ENCODE assay signal across 8 mouse cellular contexts in genomic region chrX:20704295-20705082, GRCm38 (mm10). TPM values are rescaled to one million over a fixed set of nuclear protein-coding genes. Genes with fewer than 3 reads are reported as not detected.
DNase-seq lines count a peak whose midpoint lies in the region; ATAC-seq and TF ChIP-seq lines count a peak whose summit lies in the region.

No protein-coding gene starts in this region.

- H3K4me1 ChIP-seq in ES-Bruce4 (ENCODE audit: control insufficient read depth, insufficient read depth, low read length): no peaks in the 10 kb centered on the region
- no peaks in the 10 kb centered on the region for H3K4me1 ChIP-seq in forebrain, embryonic 11.5 days (replicated peaks; ENCODE audit: control insufficient read depth, insufficient read depth, low read length)
- H3K4me1 ChIP-seq in heart, embryonic 15.5 days (replicated peaks): no peaks in the 10 kb centered on the region
- peaks cover 0 to 5% of the 10 kb centered on the region in 2 experiments; a peak in 1 of 4 replicates for H3K4me1 ChIP-seq in liver, embryonic 14.5 days (replicated peaks; ENCODE audit: control insufficient read depth in 2 of 2, insufficient read depth in 2 of 2, low read length in 1 of 2)

- peak; percentile 46 for DNase-seq in c-Kit-positive CD71-positive TER-119-negative erythroid progenitor cells, embryonic 14.5 days (ENCODE audit: low read depth)
- peak; percentile 86 for DNase-seq in forebrain, embryonic 11.5 days (ENCODE audit: low spot score)
- DNase-seq in kidney, postnatal 25 days: peak; percentile 79 to 89
- peak; percentile 56 to 63 (median 57) for DNase-seq in liver, embryonic 14.5 days (ENCODE audit: low read depth in 3 of 3, low spot score in 3 of 3)
- DNase-seq in neural tube, embryonic 10.5 days (ENCODE audit: extremely low spot score, low spot score): peak; percentile 71
- DNase-seq in telencephalon, adult 2 months (ENCODE audit: low read depth, low spot score): peak; percentile 84

- WGBS in forebrain, embryonic 11.5 days: 19% methylated on average over 32 of the region's 32 CpGs
- WGBS in heart, embryonic 15.5 days: 14% methylated on average over 32 of the region's 32 CpGs
- 11% methylated on average over 32 of the region's 32 CpGs for WGBS in liver, embryonic 14.5 days (ENCODE audit: insufficient replicate concordance)

- no peaks in the 10 kb centered on the region for H3K9me3 ChIP-seq in ES-Bruce4 (replicated peaks; ENCODE audit: control insufficient read depth, insufficient read depth, low read length, poor library complexity, severe bottlenecking)
- no peaks in the 10 kb centered on the region for H3K9me3 ChIP-seq in forebrain, embryonic 11.5 days (ENCODE audit: control insufficient read depth, low read length)
- no peaks in the 10 kb centered on the region for H3K9me3 ChIP-seq in heart, embryonic 15.5 days (replicated peaks)
- no peaks in the 10 kb centered on the region for H3K9me3 ChIP-seq in liver, embryonic 14.5 days (ENCODE audit: control insufficient read depth, low read length)

- no peaks in the 10 kb centered on the region for H3K27me3 ChIP-seq in ES-Bruce4 (ENCODE audit: control insufficient read depth, insufficient read depth, low read length, poor library complexity, severe bottlenecking)
- no peaks in the 10 kb centered on the region for H3K27me3 ChIP-seq in forebrain, embryonic 11.5 days (ENCODE audit: control insufficient read depth, insufficient read depth, low read length)
- H3K27me3 ChIP-seq in heart, embryonic 15.5 days: no peaks in the 10 kb centered on the region
- no peaks in the 10 kb centered on the region for H3K27me3 ChIP-seq in liver, embryonic 14.5 days (ENCODE audit: control insufficient read depth, insufficient read depth, low read length)

- TF ChIP-seq EP300 in ES-Bruce4 (IDR thresholded peaks at IDR 0.05; ENCODE audit: insufficient read depth, low read depth, low read length): no peak
- TF ChIP-seq EP300 in liver, embryonic 14.5 days (IDR thresholded peaks at IDR 0.05; ENCODE audit: low read depth): no peak

- no peaks in the 10 kb centered on the region for H3K36me3 ChIP-seq in ES-Bruce4 (ENCODE audit: control insufficient read depth, insufficient read depth, low read length, poor library complexity, severe bottlenecking)
- H3K36me3 ChIP-seq in forebrain, embryonic 11.5 days (ENCODE audit: control insufficient read depth, insufficient read depth, low read length): no peaks in the 10 kb centered on the region
- H3K36me3 ChIP-seq in heart, embryonic 15.5 days: no peaks in the 10 kb centered on the region
- H3K36me3 ChIP-seq in liver, embryonic 14.5 days (replicated peaks; ENCODE audit: control insufficient read depth, insufficient read depth, low read depth): no peaks in the 10 kb centered on the region

- peak; percentile 96 for ATAC-seq in forebrain, embryonic 11.5 days (replicated peaks; ENCODE audit: low FRiP score)
- ATAC-seq in heart, embryonic 15.5 days (replicated peaks; ENCODE audit: insufficient number of reproducible peaks, insufficient read depth, low FRiP score, low read depth): peak; percentile 96
- ATAC-seq in liver, embryonic 14.5 days (ENCODE audit: insufficient read depth): peak; percentile 92

- H3K9ac ChIP-seq in ES-Bruce4 (ENCODE audit: low read depth, poor library complexity, severe bottlenecking): peak overlapping the region; percentile 70
- H3K9ac ChIP-seq in forebrain, embryonic 11.5 days (ENCODE audit: low read length): peak overlapping the region; percentile 61
- H3K9ac ChIP-seq in heart, embryonic 15.5 days: peak overlapping the region; percentile 60
- H3K9ac ChIP-seq in liver, embryonic 14.5 days (replicated peaks): peak overlapping the region; percentile 67

- H3K27ac ChIP-seq in ES-Bruce4 (ENCODE audit: insufficient read depth, low read length): peak overlapping the region; percentile 82
- peak overlapping the region; percentile 90 for H3K27ac ChIP-seq in forebrain, embryonic 11.5 days (ENCODE audit: low read depth, low read length)
- peak overlapping the region; percentile 92 for H3K27ac ChIP-seq in heart, embryonic 15.5 days
- peak overlapping the region; percentile 76 for H3K27ac ChIP-seq in liver, embryonic 14.5 days

- peak overlapping the region; percentile 46; the same call in 1 of the 2 replicates for H3K4me2 ChIP-seq in forebrain, embryonic 11.5 days (ENCODE audit: low read depth, low read length, severe bottlenecking)
- H3K4me2 ChIP-seq in heart, embryonic 15.5 days: peak overlapping the region; percentile 59
- peak overlapping the region; percentile 80 for H3K4me2 ChIP-seq in liver, embryonic 14.5 days (ENCODE audit: low read depth)

- H3K4me3 ChIP-seq in ES-Bruce4 (ENCODE audit: low read depth, low read length): peak overlapping the region; percentile 100
- peak overlapping the region; percentile 55 for H3K4me3 ChIP-seq in forebrain, embryonic 11.5 days (ENCODE audit: low read depth, low read length)
- H3K4me3 ChIP-seq in heart, embryonic 15.5 days: peak overlapping the region; percentile 60
- peak overlapping the region; percentile 72 to 74 for H3K4me3 ChIP-seq in liver, embryonic 14.5 days (ENCODE audit: insufficient read depth in 1 of 2, low read depth in 2 of 2, low read length in 2 of 2)

- TF ChIP-seq CTCF in ES-Bruce4 (IDR thresholded peaks at IDR 0.05; ENCODE audit: low read depth, low read length): no peak
- no peak for TF ChIP-seq CTCF in liver, embryonic 14.5 days (IDR thresholded peaks at IDR 0.05; ENCODE audit: low read depth)

- no peak for TF ChIP-seq POLR2A in ES-Bruce4 (IDR thresholded peaks at IDR 0.05; ENCODE audit: insufficient read depth, low read length)

RNA-seq across cellular contexts. Expression of gene Usp11, which starts 0.8 kb away (rescaled TPM):
- 50.9 and 52.2 TPM in 2 replicates for polyA plus RNA-seq in ES-Bruce4 (2011; ENCODE audit: insufficient read depth, insufficient read length, low read depth, missing spikeins)
- 69.5 and 74.3 TPM in 2 replicates for polyA plus RNA-seq in forebrain, embryonic 11.5 days (2014; fragmentation: Nextera tagmentation; extraction: Ambion mirVana)
- 27.4 and 35.5 TPM in 2 replicates for polyA plus RNA-seq in heart, embryonic 15.5 days (2015; fragmentation: Nextera tagmentation; extraction: Ambion mirVana)
- 5.9 and 6.3 TPM in 2 replicates for polyA plus RNA-seq in liver, embryonic 14.5 days (2012; rRNA removed)
- 4.8 and 5.6 TPM in 2 replicates for polyA plus RNA-seq in liver, embryonic 14.5 days (2014; fragmentation: Nextera tagmentation; extraction: Ambion mirVana)

RNA-seq across cellular contexts. Expression of gene Cdk16, which starts 16.7 kb away (rescaled TPM):
- polyA plus RNA-seq in ES-Bruce4 (2011; ENCODE audit: insufficient read depth, insufficient read length, low read depth, missing spikeins): 83.3 and 94.9 TPM in 2 replicates
- 117 and 123 TPM in 2 replicates for polyA plus RNA-seq in forebrain, embryonic 11.5 days (2014; fragmentation: Nextera tagmentation; extraction: Ambion mirVana)
- polyA plus RNA-seq in heart, embryonic 15.5 days (2015; fragmentation: Nextera tagmentation; extraction: Ambion mirVana): 107 and 136 TPM in 2 replicates
- polyA plus RNA-seq in liver, embryonic 14.5 days (2012; rRNA removed): 45.5 and 47.9 TPM in 2 replicates
- 18.1 and 22.2 TPM in 2 replicates for polyA plus RNA-seq in liver, embryonic 14.5 days (2014; fragmentation: Nextera tagmentation; extraction: Ambion mirVana)

RNA-seq across cellular contexts. Expression of gene Uba1, which starts 46.4 kb away (rescaled TPM):
- polyA plus RNA-seq in ES-Bruce4 (2011; ENCODE audit: insufficient read depth, insufficient read length, low read depth, missing spikeins): 387 and 391 TPM in 2 replicates
- polyA plus RNA-seq in forebrain, embryonic 11.5 days (2014; fragmentation: Nextera tagmentation; extraction: Ambion mirVana): 294 and 300 TPM in 2 replicates
- polyA plus RNA-seq in heart, embryonic 15.5 days (2015; fragmentation: Nextera tagmentation; extraction: Ambion mirVana): 140 and 167 TPM in 2 replicates
- polyA plus RNA-seq in liver, embryonic 14.5 days (2012; rRNA removed): 93.8 and 94.4 TPM in 2 replicates
- polyA plus RNA-seq in liver, embryonic 14.5 days (2014; fragmentation: Nextera tagmentation; extraction: Ambion mirVana): 70.7 and 73.6 TPM in 2 replicates

Comparison
In these comparisons a context has a peak if more than half of its experiments do, and no peak if none do; other contexts are left out.
1. Peak in every context shown above with its lines: DNase-seq, ATAC-seq, H3K4me3 ChIP-seq and H3K27ac ChIP-seq.